Mouse (Mus musculus) small intestine, adult 2 months (tissue): ENCODE results near the gene Arhgef3. TPM values are rescaled to one million over a fixed set of nuclear protein-coding genes. Genes with fewer than 3 reads are reported as not detected.

Experiments used
- H3K27ac ChIP-seq: fragments of 200-500 bp; 2 replicates; pipeline ENCODE4 v1.5.1; 2012; ENCODE audit warnings: low read depth, low read length, control low read depth, inconsistent platforms; ENCODE audit not compliant: insufficient read depth
- H3K27me3 ChIP-seq: fragments of 200-500 bp; 2 replicates; pipeline ENCODE4 v1.6.1; 2012; ENCODE audit warnings: mild to moderate bottlenecking, moderate library complexity, low read length, inconsistent platforms; ENCODE audit not compliant: control insufficient read depth, insufficient read depth
- H3K36me3 ChIP-seq: fragments of 200-500 bp; 2 replicates; pipeline ENCODE4 v1.6.1; 2012; ENCODE audit warnings: mild to moderate bottlenecking, low read length, control low read depth, inconsistent platforms; ENCODE audit not compliant: control insufficient read depth, insufficient read depth
- H3K4me1 ChIP-seq: fragments of 200-500 bp; 2 replicates; pipeline ENCODE4 v1.6.1; 2012; ENCODE audit warnings: low read length, inconsistent platforms, mixed read lengths; ENCODE audit not compliant: control insufficient read depth, insufficient read depth, insufficient read length
- H3K4me3 ChIP-seq: fragments of 200-500 bp; 2 replicates; pipeline ENCODE4 v1.5.1; 2012; ENCODE audit warnings: low read depth, mild to moderate bottlenecking, control low read depth, inconsistent platforms, low read length, moderate library complexity
- CTCF ChIP-seq: fragments of 200-500 bp; IDR thresholded peaks from 2 replicates; pipeline ENCODE4 v1.5.1; 2012; ENCODE audit warnings: low read depth, mild to moderate bottlenecking, control low read depth, inconsistent platforms, low read length, moderate library complexity, mixed read lengths; ENCODE audit not compliant: insufficient replicate concordance, insufficient read length; ENCODE audit errors: extremely low read depth
- POLR2A ChIP-seq: fragments of 200-500 bp; IDR thresholded peaks from 2 replicates; pipeline ENCODE4 v1.6.1; 2012; ENCODE audit warnings: low read depth, mild to moderate bottlenecking, control low read depth, inconsistent platforms, low read length, moderate library complexity
- WGBS: fragments of 180-500 bp; shearing (Covaris S2); methylation state at CpG from one replicate; pipeline ENCODE4 v1.1.7; 2018; 5-methylcytosine and 5-hydroxymethylcytosine counted together
- polyA plus RNA-seq: library from polyadenylated mRNA; depleted of rRNA; stranded (reverse); fragments of >200 nt; gene quantifications from 2 replicates; pipeline ENCODE4 v1.2.3, GENCODE M21; 2012

Arhgef3 gene
- polyA plus RNA-seq, 1 experiment, result 7.0 TPM

DNA sequence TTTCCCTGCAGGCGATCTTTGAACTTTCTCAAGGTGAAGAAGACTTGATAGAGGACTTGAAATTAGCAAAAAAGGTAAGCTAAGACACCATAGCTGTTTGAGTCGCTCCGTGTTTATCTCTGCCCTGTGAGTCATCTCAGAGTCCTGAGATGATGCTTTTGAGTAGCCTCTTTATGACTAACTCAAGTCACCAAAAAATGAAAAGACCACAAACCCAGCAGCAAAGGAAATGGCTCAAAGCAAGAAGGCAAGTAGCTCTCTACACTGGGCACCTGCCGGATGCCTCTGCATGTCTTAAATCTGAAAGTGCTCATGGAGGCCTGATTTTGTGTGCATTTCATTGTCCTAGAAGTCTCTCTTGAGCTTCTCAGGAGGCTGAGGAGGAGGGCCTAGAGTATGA lies 269.4 kb downstream of the Arhgef3 start:
- H3K27me3 ChIP-seq, result no peaks in the 10 kb centered on the region
- H3K27ac ChIP-seq, result no peak overlapping the region
- H3K4me1 ChIP-seq, result no peaks in the 10 kb centered on the region
- 83% methylated on average over 4 of the region's 4 CpGs for WGBS
- peaks cover 7% of the 10 kb centered on the region for H3K36me3 ChIP-seq
- no peak overlapping the region for H3K4me3 ChIP-seq
- TF ChIP-seq CTCF (no peak), POLR2A (no peak)

DNA sequence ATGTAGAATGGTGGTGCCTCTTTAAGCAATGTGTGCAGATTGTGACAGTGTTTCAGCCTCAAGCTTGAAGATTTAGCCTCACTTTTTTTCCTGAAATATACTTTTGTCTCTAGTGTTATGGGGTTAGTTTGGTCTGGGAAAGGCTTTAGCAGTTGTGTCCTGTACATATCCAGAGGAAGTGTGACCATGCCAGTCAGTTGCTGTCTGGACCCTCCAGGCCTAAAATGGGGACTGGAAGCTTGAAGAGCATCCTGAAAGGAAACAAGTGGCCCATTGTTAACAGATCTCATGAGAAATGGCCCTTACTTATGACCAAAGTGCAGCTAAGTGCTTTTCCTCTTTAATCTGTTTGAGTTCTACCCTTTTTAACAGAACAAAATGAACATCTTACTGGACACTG lies 273.9 kb downstream of the Arhgef3 start:
- Histone ChIP-seq H3K27ac (0 out of 2 replicates have a peak overlapping the region, but pooled peaks have one; percentile 15), H3K4me1 (peaks cover 2% of the 10 kb centered on the region; the same call in 1 of the 2 replicates), H3K4me3 (no peak overlapping the region), H3K36me3 (peaks cover 5% of the 10 kb centered on the region), H3K27me3 (no peaks in the 10 kb centered on the region)
- TF ChIP-seq POLR2A, result no peak
- TF ChIP-seq CTCF, result no peak

DNA sequence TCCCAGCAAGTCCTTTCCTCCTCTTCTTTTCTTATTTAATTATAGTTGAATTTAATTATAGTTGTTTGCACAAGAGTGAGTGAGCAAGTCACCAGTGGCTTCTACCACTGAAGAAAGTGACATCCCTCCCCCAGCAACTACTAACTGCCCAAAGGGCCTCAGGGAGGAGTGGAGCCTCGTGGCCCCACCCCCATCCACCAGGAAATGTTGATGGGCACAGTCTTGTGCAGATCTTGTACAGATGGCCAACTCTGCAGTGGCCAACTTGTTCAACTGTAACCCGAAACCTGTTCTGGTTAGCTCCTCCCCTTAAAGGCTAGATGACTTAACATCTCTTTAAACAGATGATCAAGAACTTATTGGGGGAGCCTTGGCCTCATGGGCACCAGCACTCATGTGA lies 275.0 kb downstream of the Arhgef3 start:
- Histone ChIP-seq H3K4me1 (peaks cover 2% of the 10 kb centered on the region; the same call in 1 of the 2 replicates), H3K4me3 (no peak overlapping the region), H3K27ac (no peak overlapping the region), H3K36me3 (peaks cover 9% of the 10 kb centered on the region), H3K27me3 (no peaks in the 10 kb centered on the region)
- TF ChIP-seq CTCF (no peak), POLR2A (no peak)
- WGBS, result 67% methylated on average over 2 of the region's 2 CpGs

DNA sequence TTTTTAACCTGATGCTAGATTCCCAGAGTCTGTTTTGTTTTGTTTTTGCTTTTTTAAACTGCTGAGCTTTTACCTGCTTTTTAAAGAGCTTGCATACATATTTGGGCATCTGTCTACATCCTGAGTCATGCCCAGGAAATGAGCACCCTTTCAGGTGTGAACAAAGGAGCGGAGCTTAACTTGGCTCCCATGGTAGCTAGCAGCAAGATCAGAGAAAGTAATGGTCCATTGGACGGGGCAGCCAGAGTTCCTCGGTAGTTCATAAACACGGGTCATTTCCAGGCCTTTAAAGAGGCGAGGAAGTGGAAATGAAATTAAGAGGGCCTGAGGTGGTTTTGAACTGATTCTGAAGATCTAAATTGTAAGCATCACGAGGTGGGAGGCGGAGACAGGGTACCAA lies 276.0 kb downstream of the Arhgef3 start:
- TF ChIP-seq POLR2A, result no peak
- TF ChIP-seq CTCF, result no peak
- peaks cover 9% of the 10 kb centered on the region for H3K36me3 ChIP-seq

DNA sequence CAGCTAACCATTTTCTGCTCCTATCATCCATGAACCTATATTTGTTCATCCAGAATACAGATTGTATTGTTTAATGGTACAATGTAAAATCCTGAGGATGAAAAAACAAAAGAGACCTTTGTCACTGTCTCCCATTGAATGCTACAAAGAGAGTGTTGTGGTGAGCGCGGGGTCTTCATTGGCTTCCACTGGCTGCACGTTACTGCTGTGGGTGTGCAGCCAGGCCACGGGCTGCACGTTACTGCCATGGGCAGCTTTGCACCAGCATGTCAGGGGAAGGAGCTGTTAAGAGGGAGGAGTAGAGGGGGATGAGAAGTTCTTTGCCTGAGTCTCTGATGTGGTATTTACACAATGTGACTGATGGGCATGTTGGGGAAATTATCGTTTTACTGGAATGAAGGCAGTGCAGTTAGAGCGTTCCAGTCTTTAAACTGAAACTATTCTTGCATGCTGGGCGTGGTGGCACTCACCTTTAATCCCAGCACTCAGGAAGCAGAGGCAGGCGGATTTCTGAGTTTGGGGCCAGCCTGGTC lies 277.1 kb downstream of the Arhgef3 start:
- Histone ChIP-seq H3K27ac (no peak overlapping the region), H3K36me3 (peaks cover 5% of the 10 kb centered on the region), H3K27me3 (no peaks in the 10 kb centered on the region), H3K4me1 (peaks cover 2% of the 10 kb centered on the region; the same call in 1 of the 2 replicates), H3K4me3 (no peak overlapping the region)
- TF ChIP-seq CTCF, result no peak
- no peak for TF ChIP-seq POLR2A
- WGBS, result 85% methylated on average over 9 of the region's 9 CpGs

More for the DNA sequence above, 276.0 kb downstream of the Arhgef3 start:
- Histone ChIP-seq H3K4me3 (no peak overlapping the region), H3K4me1 (peaks cover 2% of the 10 kb centered on the region; the same call in 1 of the 2 replicates), H3K27me3 (no peaks in the 10 kb centered on the region), H3K27ac (no peak overlapping the region)
- 72% methylated on average over 7 of the region's 7 CpGs for WGBS

DNA sequence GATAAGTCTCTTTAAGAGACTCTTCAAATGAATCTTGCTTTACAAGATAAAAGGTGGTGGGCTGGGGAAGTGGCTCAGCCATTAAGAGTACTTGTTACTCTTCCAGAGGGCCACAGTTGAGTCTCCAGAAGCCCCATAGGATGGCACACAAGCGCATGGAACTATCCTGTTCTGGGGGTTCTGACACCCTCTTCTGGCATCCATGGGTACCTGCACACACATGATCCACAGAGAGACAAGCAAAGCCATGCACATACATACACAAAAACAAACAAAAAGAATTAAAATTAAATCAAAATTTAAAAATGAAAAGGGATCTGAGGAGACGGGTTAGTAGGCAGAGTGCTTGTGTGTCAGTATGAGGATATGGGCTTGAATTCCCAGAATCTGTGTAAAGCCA lies 278.0 kb downstream of the Arhgef3 start:
- WGBS, result 94% methylated on average over 2 of the region's 2 CpGs
- no peaks in the 10 kb centered on the region for H3K27me3 ChIP-seq
- H3K27ac ChIP-seq, result no peak overlapping the region
- H3K36me3 ChIP-seq, result peaks cover 10% of the 10 kb centered on the region
- TF ChIP-seq POLR2A, result no peak
- TF ChIP-seq CTCF, result no peak
- H3K4me1 ChIP-seq, result peaks cover 2% of the 10 kb centered on the region; the same call in 1 of the 2 replicates
- H3K4me3 ChIP-seq, result no peak overlapping the region

DNA sequence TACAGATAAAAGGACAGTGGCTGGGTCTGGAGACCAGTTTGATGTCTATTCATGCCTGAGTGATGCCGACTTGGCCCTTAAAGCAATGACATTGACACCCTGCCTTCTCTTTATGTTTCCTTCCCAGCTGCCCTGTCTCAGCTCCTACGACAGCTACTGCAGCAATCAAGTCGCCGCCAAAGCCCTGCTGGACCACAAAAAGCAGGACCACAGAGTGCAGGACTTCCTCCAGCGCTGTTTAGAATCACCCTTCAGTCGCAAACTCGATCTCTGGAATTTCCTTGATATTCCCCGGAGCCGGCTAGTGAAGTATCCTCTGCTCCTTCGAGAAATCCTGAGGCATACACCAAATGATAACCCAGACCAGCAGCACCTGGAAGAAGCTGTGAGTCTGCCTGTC lies 279.1 kb downstream of the Arhgef3 start:
- TF ChIP-seq CTCF (no peak), POLR2A (no peak)
- peaks cover 14% of the 10 kb centered on the region for H3K36me3 ChIP-seq
- H3K27me3 ChIP-seq, result no peaks in the 10 kb centered on the region
- no peak overlapping the region for H3K4me3 ChIP-seq
- no peak overlapping the region for H3K27ac ChIP-seq
- peaks cover 2% of the 10 kb centered on the region; the same call in 1 of the 2 replicates for H3K4me1 ChIP-seq
- 78% methylated on average over 10 of the region's 10 CpGs for WGBS

DNA sequence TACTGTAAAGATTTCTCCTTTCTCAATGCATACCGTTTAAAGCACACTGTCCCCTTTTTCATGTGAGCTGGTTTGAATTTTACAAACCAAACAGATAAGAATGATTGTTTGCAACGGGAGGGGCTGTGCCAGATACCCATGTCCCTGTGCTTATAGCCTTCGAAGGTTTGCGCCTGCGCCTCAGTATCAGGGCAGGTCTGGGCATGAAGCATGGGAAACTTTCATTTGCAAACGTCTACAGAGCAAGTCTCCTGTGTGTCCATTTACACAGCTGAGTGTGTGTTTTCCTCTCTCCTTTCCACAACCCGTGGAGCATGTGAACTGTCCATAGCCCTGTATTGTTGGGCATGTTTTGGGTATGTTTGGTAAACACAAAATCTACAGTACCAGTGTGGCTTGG lies 281.7 kb downstream of the Arhgef3 start:
- peaks cover 21% of the 10 kb centered on the region for H3K36me3 ChIP-seq

More for the DNA sequence above, 281.7 kb downstream of the Arhgef3 start:
- Histone ChIP-seq H3K27ac (no peak overlapping the region), H3K4me1 (peaks cover 2% of the 10 kb centered on the region; the same call in 1 of the 2 replicates), H3K27me3 (no peaks in the 10 kb centered on the region), H3K4me3 (no peak overlapping the region)
- TF ChIP-seq CTCF, result no peak
- no peak for TF ChIP-seq POLR2A
- WGBS, result 56% methylated on average over 7 of the region's 7 CpGs
